Mouse (Mus musculus) v-Abl transformed pro-B cells (cell line): ENCODE measurements around the gene Gramd1b.

ENCODE experiments used
- in situ Hi-C, 2 experiments: fragments of 400-800 bp; cut with MboI; formaldehyde crosslinking; loops; one replicate each; pipeline ENCODE4 v1.15.1; 2025; ENCODE audit not compliant: unreplicated experiment in 2 of 2

Gramd1b gene

GRCm38 (mm10) chr9:40521097-40521496 lies 10.1 kb downstream of the Gramd1b start:
- in situ Hi-C loops = no loop called here

- in situ Hi-C loops = no loop called here
Observed at GRCm38 (mm10) chr9:40519294-40519693, 11.9 kb downstream of the Gramd1b start.

- in situ Hi-C loops = no loop called here
Observed at GRCm38 (mm10) chr9:40511970-40512369, 19.2 kb downstream of the Gramd1b start.

- in situ Hi-C loops = no loop called here
Observed at GRCm38 (mm10) chr9:40509479-40509878, 21.7 kb downstream of the Gramd1b start.

GRCm38 (mm10) chr9:40506576-40506975 lies 24.6 kb downstream of the Gramd1b start:
- in situ Hi-C loops = no loop called here

- in situ Hi-C loops = no loop called here
Observed at GRCm38 (mm10) chr9:40505471-40506312, 25.5 kb downstream of the Gramd1b start.

- in situ Hi-C loops = no loop called here
Observed at GRCm38 (mm10) chr9:40504886-40505285, 26.3 kb downstream of the Gramd1b start.

GRCm38 (mm10) chr9:40500691-40501090 lies 30.5 kb downstream of the Gramd1b start:
- in situ Hi-C loops = no loop called here

GRCm38 (mm10) chr9:40482351-40483084 lies 48.7 kb downstream of the Gramd1b start:
- in situ Hi-C loops = loop anchor here in 1 of 2 experiments (25.0 kb wide), 1 partner anchor 970 kb away; the partner anchor contains the start of gene Olfr957

GRCm38 (mm10) chr9:40481271-40481670 lies 49.9 kb downstream of the Gramd1b start:
- in situ Hi-C loops = loop anchor here in 1 of 2 experiments (25.0 kb wide), 1 partner anchor 969 kb away; the partner anchor contains the start of gene Olfr957

GRCm38 (mm10) chr9:40479333-40479732 lies 51.9 kb downstream of the Gramd1b start:
- in situ Hi-C loops = loop anchor here (5.0 to 25.0 kb wide), 2 partner anchors 67 to 967 kb away; partner anchors contain the start of gene Olfr957 (in 1 of the 2)

GRCm38 (mm10) chr9:40478146-40478900 lies 52.9 kb downstream of the Gramd1b start:
- in situ Hi-C loops = loop anchor here (5.0 to 25.0 kb wide), 2 partner anchors 66 to 966 kb away; partner anchors contain the start of gene Olfr957 (in 1 of the 2)

GRCm38 (mm10) chr9:40477611-40478010 lies 53.6 kb downstream of the Gramd1b start:
- in situ Hi-C loops = loop anchor here (5.0 to 25.0 kb wide), 2 partner anchors 65 to 965 kb away; partner anchors contain the start of gene Olfr957 (in 1 of the 2)

- in situ Hi-C loops = loop anchor here (5.0 to 25.0 kb wide), 2 partner anchors 64 to 964 kb away; partner anchors contain the start of gene Olfr957 (in 1 of the 2)
Observed at GRCm38 (mm10) chr9:40476098-40476497, 55.1 kb downstream of the Gramd1b start.

- in situ Hi-C loops = no loop called here
Observed at GRCm38 (mm10) chr9:40472961-40473510, 58.1 kb downstream of the Gramd1b start.

- in situ Hi-C loops = no loop called here
Observed at GRCm38 (mm10) chr9:40469403-40470137, 61.6 kb downstream of the Gramd1b start.

GRCm38 (mm10) chr9:40466782-40467181 lies 64.4 kb downstream of the Gramd1b start:
- in situ Hi-C loops = no loop called here

GRCm38 (mm10) chr9:40465596-40465995 lies 65.6 kb downstream of the Gramd1b start:
- in situ Hi-C loops = no loop called here

- in situ Hi-C loops = no loop called here
Observed at GRCm38 (mm10) chr9:40462401-40462800, 68.8 kb downstream of the Gramd1b start.
